Mouse (Mus musculus) liver, adult (tissue): ENCODE measurements around the gene Lin28a.
A peak's percentile ranks its signal among the peaks of the same experiment; 100 is the strongest.

Source experiments
- GATA4 ChIP-seq: IDR thresholded peaks from 2 replicates; pipeline ENCODE4 v1.6.1; 2014; ENCODE audit warnings: mild to moderate bottlenecking, low read length; ENCODE audit not compliant: insufficient replicate concordance

Lin28a gene

DNA sequence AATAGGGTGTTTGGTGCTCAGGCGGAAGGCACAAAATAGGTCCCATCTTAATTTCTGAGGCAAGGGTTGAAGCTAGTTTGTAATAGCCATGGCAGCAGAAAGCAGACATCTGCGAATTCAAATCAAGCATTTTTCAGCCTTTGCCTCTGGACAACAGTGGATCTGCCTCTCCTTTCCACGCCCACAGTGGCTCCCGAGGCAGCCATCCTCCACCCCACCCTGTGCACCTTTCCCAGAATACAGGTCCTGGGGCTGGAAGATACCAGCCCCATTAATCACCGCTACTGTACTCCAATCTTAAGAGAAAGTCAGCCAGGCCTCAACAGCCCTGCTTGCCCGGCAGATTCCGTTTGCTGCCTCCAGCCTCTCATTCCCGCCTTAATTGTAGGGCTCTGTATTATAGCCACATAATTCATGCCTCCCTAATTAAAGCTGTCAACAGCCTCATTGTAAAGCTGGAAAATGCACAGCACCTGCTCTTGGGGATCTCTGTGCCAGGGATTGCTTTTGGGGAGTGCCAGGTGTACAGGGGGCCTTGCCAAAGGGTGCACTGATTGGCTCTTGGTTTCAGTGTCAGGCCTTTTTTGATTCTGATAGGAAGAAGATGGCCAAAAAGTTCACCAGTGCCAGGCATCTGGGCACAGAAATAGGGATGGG is 49.4 kb downstream of the Lin28a start:
- TF ChIP-seq GATA4: no peak

DNA sequence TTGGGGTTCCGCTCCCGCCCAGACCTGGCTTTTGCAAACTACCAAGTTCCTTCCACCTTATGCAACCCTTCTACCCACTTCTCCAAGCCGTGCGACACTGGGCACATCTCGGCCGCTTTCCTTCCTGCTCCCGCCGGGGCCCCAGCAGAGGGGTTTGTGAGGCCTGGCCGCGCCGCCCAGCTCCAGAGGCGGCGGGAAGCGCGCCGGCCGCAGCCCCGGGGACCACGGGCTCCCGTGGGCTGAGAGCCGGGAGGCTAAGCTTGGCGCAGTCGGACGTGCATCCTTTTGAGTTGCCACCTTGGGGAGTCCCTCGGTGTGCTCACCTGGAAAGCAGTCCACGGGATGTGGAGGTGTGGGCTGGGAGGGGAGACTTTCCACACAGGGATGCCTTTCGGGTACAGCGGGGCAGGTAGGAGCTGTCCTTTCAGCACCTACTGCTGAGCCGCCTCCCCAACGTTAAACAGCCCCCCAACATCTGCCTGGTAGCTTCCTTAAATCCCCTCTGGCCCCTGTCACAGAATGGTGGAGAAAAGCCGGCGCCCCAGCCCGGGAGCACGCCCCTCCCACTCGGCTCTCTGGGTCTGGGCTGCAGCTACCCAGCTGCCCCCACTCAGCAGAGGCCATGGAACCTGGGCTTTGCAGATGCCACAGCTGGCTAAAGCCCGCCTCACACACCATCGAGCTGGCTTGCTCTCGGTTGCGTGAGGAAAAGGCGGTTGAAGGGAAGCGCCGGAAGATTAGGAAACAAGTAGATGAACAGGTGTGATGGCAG is 50.3 kb downstream of the Lin28a start, which contains the start of gene Hmgn2:
Gene Hmgn2 (minus strand): TSS at position 501 of the 772 bp plus-strand sequence.
- no peak for TF ChIP-seq GATA4

- no peak for TF ChIP-seq GATA4
Observed at GRCm38 (mm10) chr4:133967866-133968149, 50.8 kb downstream of the Lin28a start.

DNA sequence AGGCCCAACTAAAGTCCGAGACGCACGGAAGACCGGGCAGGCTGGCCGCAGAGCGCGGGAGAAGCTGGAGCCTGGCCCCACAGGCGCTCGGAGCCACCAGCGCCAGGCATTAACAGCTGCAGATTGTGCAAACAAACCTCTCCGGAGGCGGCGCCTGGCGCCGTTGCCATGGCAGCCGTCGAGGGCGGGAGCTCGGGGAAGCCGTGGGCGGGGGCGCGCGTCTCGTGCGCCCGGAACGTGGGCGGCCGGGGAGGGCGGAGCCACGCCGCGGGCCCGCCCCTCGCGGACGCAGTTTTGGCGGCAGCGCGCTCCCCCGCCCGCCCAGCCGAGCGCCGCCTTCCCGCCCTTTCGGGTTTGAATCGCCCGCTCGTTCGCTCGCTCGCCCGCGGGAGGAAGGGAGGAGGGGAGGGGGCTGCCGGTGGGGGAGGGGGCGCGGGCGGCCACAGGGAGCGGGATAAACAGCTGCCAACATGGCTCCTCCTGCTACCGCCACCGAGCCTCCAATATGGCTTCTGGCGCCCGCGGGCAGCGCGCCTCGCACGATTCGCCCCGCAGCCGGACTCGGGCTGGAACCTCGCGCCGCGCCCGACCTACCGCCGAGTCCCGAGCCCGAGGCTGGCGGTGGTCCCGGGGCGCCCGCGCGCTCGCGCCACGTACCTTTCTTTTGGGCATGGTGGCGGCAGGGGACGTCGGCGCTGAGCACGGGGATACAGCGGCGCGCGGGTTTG is 51.3 kb downstream of the Lin28a start:
- peak; percentile 10; the same call in 1 of the 2 replicates for TF ChIP-seq GATA4

DNA sequence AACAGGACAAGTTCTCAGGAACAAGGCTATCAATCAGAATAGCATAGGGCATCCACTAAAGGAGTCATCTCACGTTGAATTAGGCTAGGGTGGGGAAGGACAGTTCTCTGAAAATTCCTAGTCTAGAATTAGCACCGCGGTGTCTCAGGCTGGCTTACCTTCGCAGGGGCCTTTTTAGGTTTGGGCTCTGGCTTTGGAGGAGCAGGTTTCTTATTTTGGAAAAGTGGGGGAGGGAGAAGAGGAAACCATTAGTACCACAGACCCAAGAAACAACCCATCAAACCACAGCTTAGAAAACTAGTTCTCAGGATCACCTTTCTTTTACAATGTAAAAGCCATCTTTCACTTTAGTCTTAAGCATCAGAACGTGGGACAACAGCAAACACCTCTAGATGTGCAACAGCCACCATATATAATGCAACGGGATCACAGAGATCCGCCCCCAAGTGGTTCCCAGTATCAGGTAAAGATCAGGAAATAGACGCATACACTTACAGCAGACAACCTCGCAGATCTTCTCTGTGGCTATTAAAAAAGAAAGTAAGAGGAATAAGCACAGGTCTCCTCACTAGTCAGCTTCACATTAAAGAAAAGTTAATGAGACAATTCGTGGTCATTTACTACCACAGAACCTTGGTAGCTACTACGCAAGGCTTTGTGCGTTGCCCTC is 52.2 kb downstream of the Lin28a start:
- TF ChIP-seq GATA4: no peak

DNA sequence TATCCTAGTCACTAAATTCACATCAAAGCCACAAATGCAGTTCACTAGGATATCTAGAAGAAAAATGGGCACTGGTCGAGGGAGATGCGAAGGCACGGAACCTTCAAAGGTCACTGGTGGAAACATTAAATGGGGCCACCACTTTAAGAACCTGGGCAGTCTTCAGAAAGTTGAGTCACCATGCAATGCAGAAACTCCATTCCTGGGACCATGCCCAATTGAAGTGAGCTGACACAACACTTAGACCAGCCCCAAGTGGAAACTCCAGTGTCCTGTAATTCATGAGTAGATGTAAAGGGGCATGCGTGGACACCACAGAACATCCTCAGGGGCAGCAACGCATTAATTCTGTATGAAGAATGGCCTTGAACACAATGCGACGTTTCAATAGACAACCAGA is 56.1 kb downstream of the Lin28a start:
- TF ChIP-seq GATA4: no peak

DNA sequence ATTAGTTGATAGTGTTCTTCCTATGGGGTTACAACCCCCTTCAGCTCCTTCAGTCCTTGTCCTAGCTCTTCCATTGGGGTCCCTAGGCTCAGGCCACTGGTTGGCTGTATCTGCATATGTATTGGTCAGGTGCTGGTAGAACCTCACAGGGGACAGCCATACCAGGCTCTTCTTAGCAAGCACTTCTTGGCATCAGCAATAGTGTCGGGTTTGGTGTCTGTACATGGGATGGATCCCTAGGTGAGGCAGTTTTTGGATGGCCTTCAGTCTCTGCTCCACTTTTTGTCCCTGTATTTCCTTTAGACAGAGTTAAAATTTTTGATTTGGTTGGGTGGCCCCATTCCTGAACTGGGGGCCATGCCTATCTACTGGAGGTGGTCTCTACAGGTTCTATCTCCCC is 59.8 kb downstream of the Lin28a start:
- no peak for TF ChIP-seq GATA4

- TF ChIP-seq GATA4: no peak
Observed at GRCm38 (mm10) chr4:133956358-133956757, 62.3 kb downstream of the Lin28a start.
